Mouse (Mus musculus): Measurements from ENCODE around the gene Rtf1. TPM values are rescaled to one million over a fixed set of nuclear protein-coding genes. Genes with fewer than 3 reads are reported as not detected.

Rtf1 gene
- polyA plus RNA-seq, 1 experiment from 2014 or later = 29.4 TPM

- ATAC-seq (replicated peaks; ENCODE audit: low FRiP score, low TSS enrichment, low read depth) (peak; percentile 7; the same call in 1 of the 2 replicates), DNase-seq (ENCODE audit: low spot score) (peak; percentile 81)
- no peaks in the 10 kb centered on the region for H3K9me3 ChIP-seq (ENCODE audit: control insufficient read depth, low read length)
- peak overlapping the region; percentile 100 for H3K4me2 ChIP-seq (ENCODE audit: low read length)
- peak overlapping the region; percentile 51 for H3K9ac ChIP-seq (ENCODE audit: low read length)
- H3K36me3 ChIP-seq (ENCODE audit: control insufficient read depth, insufficient read depth, low read length) = no peaks in the 10 kb centered on the region
- under 1% methylated on average over 68 of the region's 70 CpGs for WGBS
- peaks cover 37% of the 10 kb centered on the region for H3K27me3 ChIP-seq (replicated peaks; ENCODE audit: control insufficient read depth, insufficient read depth, low read length)
- H3K4me1 ChIP-seq (replicated peaks; ENCODE audit: control insufficient read depth, insufficient read depth, low read length) = peaks cover 31% of the 10 kb centered on the region
- H3K27ac ChIP-seq (ENCODE audit: low read depth) = peak overlapping the region; percentile 78; the same call in 1 of the 2 replicates
- H3K4me3 ChIP-seq (ENCODE audit: low read depth, low read length) = peak overlapping the region; percentile 54
Measured at GRCm38 (mm10) chr2:119742461-119743175, 67.8 kb downstream of the Rtf1 start.

GRCm38 (mm10) chr2:119743176-119743807, 68.4 kb downstream of the Rtf1 start:
- 8% methylated on average over 22 of the region's 31 CpGs for WGBS
- DNase-seq (ENCODE audit: low spot score) = no peak
- H3K27ac ChIP-seq (ENCODE audit: low read depth) = no peak overlapping the region

GRCm38 (mm10) chr2:119743808-119744162, 68.9 kb downstream of the Rtf1 start:
- Histone ChIP-seq H3K9me3 (ENCODE audit: control insufficient read depth, low read length) (no peaks in the 10 kb centered on the region), H3K4me1 (replicated peaks; ENCODE audit: control insufficient read depth, insufficient read depth, low read length) (peaks cover 31% of the 10 kb centered on the region), H3K27me3 (replicated peaks; ENCODE audit: control insufficient read depth, insufficient read depth, low read length) (peaks cover 39% of the 10 kb centered on the region), H3K4me2 (ENCODE audit: low read length) (peak overlapping the region; percentile 100), H3K36me3 (ENCODE audit: control insufficient read depth, insufficient read depth, low read length) (no peaks in the 10 kb centered on the region), H3K4me3 (ENCODE audit: low read depth, low read length) (peak overlapping the region; percentile 20), H3K9ac (ENCODE audit: low read length) (no peak overlapping the region), H3K27ac (ENCODE audit: low read depth) (peak overlapping the region; percentile 30)
- DNase-seq (ENCODE audit: low spot score) (no peak), ATAC-seq (replicated peaks; ENCODE audit: low FRiP score, low TSS enrichment, low read depth) (peak; percentile 12; the same call in 1 of the 2 replicates)
- 6% methylated on average over 22 of the region's 22 CpGs for WGBS

More at GRCm38 (mm10) chr2:119743176-119743807, 68.4 kb downstream of the Rtf1 start:
- no peak for ATAC-seq (replicated peaks; ENCODE audit: low FRiP score, low TSS enrichment, low read depth)
- peak overlapping the region; percentile 54 for H3K4me3 ChIP-seq (ENCODE audit: low read depth, low read length)
- H3K9ac ChIP-seq (ENCODE audit: low read length) = peak overlapping the region; percentile 51; the same call in 1 of the 2 replicates
- H3K4me2 ChIP-seq (ENCODE audit: low read length) = peak overlapping the region; percentile 100
- no peaks in the 10 kb centered on the region for H3K9me3 ChIP-seq (ENCODE audit: control insufficient read depth, low read length)
- no peaks in the 10 kb centered on the region for H3K36me3 ChIP-seq (ENCODE audit: control insufficient read depth, insufficient read depth, low read length)
- H3K27me3 ChIP-seq (replicated peaks; ENCODE audit: control insufficient read depth, insufficient read depth, low read length) = peaks cover 37% of the 10 kb centered on the region
- H3K4me1 ChIP-seq (replicated peaks; ENCODE audit: control insufficient read depth, insufficient read depth, low read length) = peaks cover 31% of the 10 kb centered on the region

- H3K4me3 ChIP-seq (ENCODE audit: low read depth, low read length) = peak overlapping the region; percentile 20
- H3K9me3 ChIP-seq (ENCODE audit: control insufficient read depth, low read length) = no peaks in the 10 kb centered on the region
- H3K36me3 ChIP-seq (ENCODE audit: control insufficient read depth, insufficient read depth, low read length) = no peaks in the 10 kb centered on the region
- ATAC-seq (replicated peaks; ENCODE audit: low FRiP score, low TSS enrichment, low read depth) (peak; percentile 79), DNase-seq (ENCODE audit: low spot score) (peak; percentile 84)
- 4% methylated on average over 46 of the region's 46 CpGs for WGBS
- H3K9ac ChIP-seq (ENCODE audit: low read length) = peak overlapping the region; percentile 29; the same call in 1 of the 2 replicates
- H3K4me1 ChIP-seq (replicated peaks; ENCODE audit: control insufficient read depth, insufficient read depth, low read length) = peaks cover 31% of the 10 kb centered on the region
- peak overlapping the region; percentile 100 for H3K4me2 ChIP-seq (ENCODE audit: low read length)
- H3K27me3 ChIP-seq (replicated peaks; ENCODE audit: control insufficient read depth, insufficient read depth, low read length) = peaks cover 45% of the 10 kb centered on the region
- H3K27ac ChIP-seq (ENCODE audit: low read depth) = peak overlapping the region; percentile 75
Measured at GRCm38 (mm10) chr2:119744163-119745111, 69.6 kb downstream of the Rtf1 start.

GRCm38 (mm10) chr2:119745281-119745680, 70.4 kb downstream of the Rtf1 start:
- Histone ChIP-seq H3K27ac (ENCODE audit: low read depth) (peak overlapping the region; percentile 75; the same call in 1 of the 2 replicates), H3K36me3 (ENCODE audit: control insufficient read depth, insufficient read depth, low read length) (no peaks in the 10 kb centered on the region), H3K4me2 (ENCODE audit: low read length) (peak overlapping the region; percentile 100; the same call in 1 of the 2 replicates), H3K4me1 (replicated peaks; ENCODE audit: control insufficient read depth, insufficient read depth, low read length) (peaks cover 31% of the 10 kb centered on the region), H3K9ac (ENCODE audit: low read length) (no peak overlapping the region), H3K9me3 (ENCODE audit: control insufficient read depth, low read length) (no peaks in the 10 kb centered on the region), H3K27me3 (replicated peaks; ENCODE audit: control insufficient read depth, insufficient read depth, low read length) (peaks cover 45% of the 10 kb centered on the region), H3K4me3 (ENCODE audit: low read depth, low read length) (no peak overlapping the region)
- 5% methylated on average over 1 of the region's 1 CpGs for WGBS
- no peak for DNase-seq (ENCODE audit: low spot score)
- no peak for ATAC-seq (replicated peaks; ENCODE audit: low FRiP score, low TSS enrichment, low read depth)

GRCm38 (mm10) chr2:119747554-119747953, 72.7 kb downstream of the Rtf1 start:
- DNase-seq (ENCODE audit: low spot score) = no peak
- H3K4me2 ChIP-seq (ENCODE audit: low read length) = no peak overlapping the region
- no peak overlapping the region for H3K9ac ChIP-seq (ENCODE audit: low read length)
- peaks cover 57% of the 10 kb centered on the region for H3K27me3 ChIP-seq (replicated peaks; ENCODE audit: control insufficient read depth, insufficient read depth, low read length)
- no peak overlapping the region for H3K27ac ChIP-seq (ENCODE audit: low read depth)
- H3K36me3 ChIP-seq (ENCODE audit: control insufficient read depth, insufficient read depth, low read length) = no peaks in the 10 kb centered on the region
- peaks cover 19% of the 10 kb centered on the region for H3K4me1 ChIP-seq (replicated peaks; ENCODE audit: control insufficient read depth, insufficient read depth, low read length)
- no peak for ATAC-seq (replicated peaks; ENCODE audit: low FRiP score, low TSS enrichment, low read depth)
- no peak overlapping the region for H3K4me3 ChIP-seq (ENCODE audit: low read depth, low read length)
- WGBS = 70% methylated on average over 7 of the region's 7 CpGs
- H3K9me3 ChIP-seq (ENCODE audit: control insufficient read depth, low read length) = no peaks in the 10 kb centered on the region

- Histone ChIP-seq H3K9ac (ENCODE audit: low read length) (no peak overlapping the region), H3K27ac (ENCODE audit: low read depth) (no peak overlapping the region), H3K27me3 (replicated peaks; ENCODE audit: control insufficient read depth, insufficient read depth, low read length) (peaks cover 45% of the 10 kb centered on the region), H3K4me3 (ENCODE audit: low read depth, low read length) (no peak overlapping the region), H3K36me3 (ENCODE audit: control insufficient read depth, insufficient read depth, low read length) (no peaks in the 10 kb centered on the region), H3K4me2 (ENCODE audit: low read length) (no peak overlapping the region), H3K9me3 (ENCODE audit: control insufficient read depth, low read length) (no peaks in the 10 kb centered on the region), H3K4me1 (replicated peaks; ENCODE audit: control insufficient read depth, insufficient read depth, low read length) (peaks cover 7% of the 10 kb centered on the region)
- DNase-seq (ENCODE audit: low spot score) (no peak), ATAC-seq (replicated peaks; ENCODE audit: low FRiP score, low TSS enrichment, low read depth) (no peak)
- 74% methylated on average over 13 of the region's 13 CpGs for WGBS
Measured at GRCm38 (mm10) chr2:119749260-119749659, 74.4 kb downstream of the Rtf1 start.

GRCm38 (mm10) chr2:119757601-119758100, 82.8 kb downstream of the Rtf1 start:
- Histone ChIP-seq H3K4me2 (ENCODE audit: low read length) (peak overlapping the region; percentile 88), H3K4me3 (ENCODE audit: low read depth, low read length) (peak overlapping the region; percentile 50), H3K9ac (ENCODE audit: low read length) (peak overlapping the region; percentile 29), H3K36me3 (ENCODE audit: control insufficient read depth, insufficient read depth, low read length) (no peaks in the 10 kb centered on the region), H3K9me3 (ENCODE audit: control insufficient read depth, low read length) (no peaks in the 10 kb centered on the region), H3K27me3 (replicated peaks; ENCODE audit: control insufficient read depth, insufficient read depth, low read length) (peaks cover 57% of the 10 kb centered on the region), H3K4me1 (replicated peaks; ENCODE audit: control insufficient read depth, insufficient read depth, low read length) (0 out of 2 replicates have a peak, but pooled peaks cover 5% of the 10 kb centered on the region), H3K27ac (ENCODE audit: low read depth) (no peak overlapping the region)
- 6% methylated on average over 29 of the region's 31 CpGs for WGBS
- DNase-seq (ENCODE audit: low spot score) = peak; percentile 72
- 0 out of 2 replicates have a peak, but pooled peaks have one; percentile 45 for ATAC-seq (replicated peaks; ENCODE audit: low FRiP score, low TSS enrichment, low read depth)

Data from intestine, embryonic 14.5 days (tissue).